Mouse (Mus musculus): ENCODE results near the gene Tor1aip2. TPM values are rescaled to one million over a fixed set of nuclear protein-coding genes. Genes with fewer than 3 reads are reported as not detected.

Gene Tor1aip2
- total and polyA plus RNA-seq, 3 experiments = 17.5 to 171 (median 115) TPM

GRCm38 (mm10) chr1:156002366-156002765 is 32.8 kb upstream of the Tor1aip2 start:
- peaks cover 3% of the 10 kb centered on the region; the same call in 1 of the 2 replicates for H3K4me1 ChIP-seq (ENCODE audit: insufficient read depth, low read depth, low read length)
- no peak for ATAC-seq (ENCODE audit: extremely low read depth, insufficient number of reproducible peaks, low FRiP score, poor library complexity, severe bottlenecking)
- H3K27me3 ChIP-seq (ENCODE audit: insufficient read depth, low read length) = no peaks in the 10 kb centered on the region; the same call in 1 of the 2 replicates
- peaks cover 36% of the 10 kb centered on the region for H3K36me3 ChIP-seq (replicated peaks)
- no peak for TF ChIP-seq GATA2 (IDR thresholded peaks at IDR 0.05; ENCODE audit: borderline replicate concordance, low read depth, low read length)
- TF ChIP-seq GATA1 (IDR thresholded peaks at IDR 0.05; ENCODE audit: borderline replicate concordance, low read length) = no peak
- no peak for TF ChIP-seq CTCF (IDR thresholded peaks at IDR 0.05; ENCODE audit: low read depth, low read length)
- no peak for TF ChIP-seq POLR2AphosphoS5 (IDR thresholded peaks at IDR 0.05; ENCODE audit: insufficient replicate concordance, low read depth, low read length)
- no peak for TF ChIP-seq TAL1 (conservative IDR thresholded peaks at IDR 0.05; ENCODE audit: low read depth, low read length)
- H3K4me3 ChIP-seq (ENCODE audit: low read depth, low read length) = no peak overlapping the region
- no peaks in the 10 kb centered on the region for H3K9me3 ChIP-seq (replicated peaks)
- DNase-seq (ENCODE audit: low spot score) = no peak

- DNase-seq (ENCODE audit: low spot score) = no peak
- Histone ChIP-seq H3K36me3 (replicated peaks) (peaks cover 43% of the 10 kb centered on the region), H3K4me3 (ENCODE audit: low read depth, low read length) (no peak overlapping the region), H3K4me1 (ENCODE audit: insufficient read depth, low read depth, low read length) (peaks cover 3% of the 10 kb centered on the region; the same call in 1 of the 2 replicates), H3K9me3 (replicated peaks) (no peaks in the 10 kb centered on the region), H3K27me3 (ENCODE audit: insufficient read depth, low read length) (no peaks in the 10 kb centered on the region; the same call in 1 of the 2 replicates)
- TF ChIP-seq GATA2 (IDR thresholded peaks at IDR 0.05; ENCODE audit: borderline replicate concordance, low read depth, low read length) (no peak), POLR2AphosphoS5 (IDR thresholded peaks at IDR 0.05; ENCODE audit: insufficient replicate concordance, low read depth, low read length) (no peak), TAL1 (conservative IDR thresholded peaks at IDR 0.05; ENCODE audit: low read depth, low read length) (no peak), CTCF (IDR thresholded peaks at IDR 0.05; ENCODE audit: low read depth, low read length) (no peak), GATA1 (IDR thresholded peaks at IDR 0.05; ENCODE audit: borderline replicate concordance, low read length) (no peak)
- no peak for ATAC-seq (ENCODE audit: extremely low read depth, insufficient number of reproducible peaks, low FRiP score, poor library complexity, severe bottlenecking)
Observed at GRCm38 (mm10) chr1:156003201-156003935, 31.8 kb upstream of the Tor1aip2 start.

GRCm38 (mm10) chr1:156005906-156006305 is 29.3 kb upstream of the Tor1aip2 start:
- Histone ChIP-seq H3K4me3 (ENCODE audit: low read depth, low read length) (no peak overlapping the region), H3K36me3 (replicated peaks) (peaks cover 64% of the 10 kb centered on the region), H3K27me3 (ENCODE audit: insufficient read depth, low read length) (no peaks in the 10 kb centered on the region), H3K4me1 (ENCODE audit: insufficient read depth, low read depth, low read length) (peaks cover 3% of the 10 kb centered on the region; the same call in 1 of the 2 replicates), H3K9me3 (replicated peaks) (no peaks in the 10 kb centered on the region)
- no peak for ATAC-seq (ENCODE audit: extremely low read depth, insufficient number of reproducible peaks, low FRiP score, poor library complexity, severe bottlenecking)
- TF ChIP-seq POLR2AphosphoS5 (IDR thresholded peaks at IDR 0.05; ENCODE audit: insufficient replicate concordance, low read depth, low read length) (no peak), TAL1 (conservative IDR thresholded peaks at IDR 0.05; ENCODE audit: low read depth, low read length) (no peak), GATA2 (IDR thresholded peaks at IDR 0.05; ENCODE audit: borderline replicate concordance, low read depth, low read length) (no peak), GATA1 (IDR thresholded peaks at IDR 0.05; ENCODE audit: borderline replicate concordance, low read length) (no peak), CTCF (IDR thresholded peaks at IDR 0.05; ENCODE audit: low read depth, low read length) (no peak)
- DNase-seq (ENCODE audit: low spot score) = no peak

GRCm38 (mm10) chr1:156009003-156009402 is 26.2 kb upstream of the Tor1aip2 start:
- ATAC-seq (ENCODE audit: extremely low read depth, insufficient number of reproducible peaks, low FRiP score, poor library complexity, severe bottlenecking) (no peak), DNase-seq (ENCODE audit: low spot score) (no peak)
- TF ChIP-seq TAL1 (conservative IDR thresholded peaks at IDR 0.05; ENCODE audit: low read depth, low read length) = no peak
- TF ChIP-seq POLR2AphosphoS5 (IDR thresholded peaks at IDR 0.05; ENCODE audit: insufficient replicate concordance, low read depth, low read length) = no peak
- TF ChIP-seq CTCF (IDR thresholded peaks at IDR 0.05; ENCODE audit: low read depth, low read length) = no peak
- TF ChIP-seq GATA1 (IDR thresholded peaks at IDR 0.05; ENCODE audit: borderline replicate concordance, low read length) = no peak
- no peak for TF ChIP-seq GATA2 (IDR thresholded peaks at IDR 0.05; ENCODE audit: borderline replicate concordance, low read depth, low read length)
- Histone ChIP-seq H3K4me1 (ENCODE audit: insufficient read depth, low read depth, low read length) (no peaks in the 10 kb centered on the region), H3K36me3 (replicated peaks) (peaks cover 77% of the 10 kb centered on the region), H3K27me3 (ENCODE audit: insufficient read depth, low read length) (no peaks in the 10 kb centered on the region), H3K9me3 (replicated peaks) (no peaks in the 10 kb centered on the region), H3K4me3 (ENCODE audit: low read depth, low read length) (no peak overlapping the region)

GRCm38 (mm10) chr1:156019800-156020199 is 15.4 kb upstream of the Tor1aip2 start:
- H3K27me3 ChIP-seq (ENCODE audit: insufficient read depth, low read length) = no peaks in the 10 kb centered on the region
- H3K4me3 ChIP-seq (ENCODE audit: low read depth, low read length) = no peak overlapping the region
- H3K36me3 ChIP-seq (replicated peaks) = peaks cover 77% of the 10 kb centered on the region
- TF ChIP-seq CTCF (IDR thresholded peaks at IDR 0.05; ENCODE audit: low read depth, low read length) = no peak
- TF ChIP-seq POLR2AphosphoS5 (IDR thresholded peaks at IDR 0.05; ENCODE audit: insufficient replicate concordance, low read depth, low read length) = no peak
- TF ChIP-seq GATA1 (IDR thresholded peaks at IDR 0.05; ENCODE audit: borderline replicate concordance, low read length) = no peak
- TF ChIP-seq TAL1 (conservative IDR thresholded peaks at IDR 0.05; ENCODE audit: low read depth, low read length) = no peak
- TF ChIP-seq GATA2 (IDR thresholded peaks at IDR 0.05; ENCODE audit: borderline replicate concordance, low read depth, low read length) = no peak
- DNase-seq (ENCODE audit: low spot score) (no peak), ATAC-seq (ENCODE audit: extremely low read depth, insufficient number of reproducible peaks, low FRiP score, poor library complexity, severe bottlenecking) (no peak)
- H3K9me3 ChIP-seq (replicated peaks) = no peaks in the 10 kb centered on the region
- no peaks in the 10 kb centered on the region for H3K4me1 ChIP-seq (ENCODE audit: insufficient read depth, low read depth, low read length)

GRCm38 (mm10) chr1:156020402-156020801 is 14.8 kb upstream of the Tor1aip2 start:
- no peaks in the 10 kb centered on the region for H3K9me3 ChIP-seq (replicated peaks)
- H3K27me3 ChIP-seq (ENCODE audit: insufficient read depth, low read length) = no peaks in the 10 kb centered on the region
- ATAC-seq (ENCODE audit: extremely low read depth, insufficient number of reproducible peaks, low FRiP score, poor library complexity, severe bottlenecking) (no peak), DNase-seq (ENCODE audit: low spot score) (no peak)
- peaks cover 2% of the 10 kb centered on the region for H3K4me1 ChIP-seq (ENCODE audit: insufficient read depth, low read depth, low read length)
- TF ChIP-seq GATA1 (IDR thresholded peaks at IDR 0.05; ENCODE audit: borderline replicate concordance, low read length) = no peak
- TF ChIP-seq GATA2 (IDR thresholded peaks at IDR 0.05; ENCODE audit: borderline replicate concordance, low read depth, low read length) = no peak
- no peak for TF ChIP-seq CTCF (IDR thresholded peaks at IDR 0.05; ENCODE audit: low read depth, low read length)
- no peak for TF ChIP-seq TAL1 (conservative IDR thresholded peaks at IDR 0.05; ENCODE audit: low read depth, low read length)
- no peak for TF ChIP-seq POLR2AphosphoS5 (IDR thresholded peaks at IDR 0.05; ENCODE audit: insufficient replicate concordance, low read depth, low read length)
- peaks cover 76% of the 10 kb centered on the region for H3K36me3 ChIP-seq (replicated peaks)
- no peak overlapping the region for H3K4me3 ChIP-seq (ENCODE audit: low read depth, low read length)
